Mouse (Mus musculus): Measurements from ENCODE around the gene Pdk4. TPM values are rescaled to one million over a fixed set of nuclear protein-coding genes. Genes with fewer than 3 reads are reported as not detected.

Gene Pdk4
- polyA plus RNA-seq, 1 experiment, result 0.42 TPM

GRCm38 (mm10) chr6:5448396-5448795 is 47.7 kb downstream of the Pdk4 start:
- Histone ChIP-seq H3K4me3 (ENCODE audit: insufficient read depth, low read length) (no peak overlapping the region), H3K4me1 (ENCODE audit: control insufficient read depth, insufficient read depth, low read length) (no peaks in the 10 kb centered on the region)
- TF ChIP-seq CTCF (IDR thresholded peaks at IDR 0.05; ENCODE audit: low read depth, low read length) (no peak), POLR2A (IDR thresholded peaks at IDR 0.05; ENCODE audit: borderline replicate concordance, low read depth, low read length) (no peak)

DNA sequence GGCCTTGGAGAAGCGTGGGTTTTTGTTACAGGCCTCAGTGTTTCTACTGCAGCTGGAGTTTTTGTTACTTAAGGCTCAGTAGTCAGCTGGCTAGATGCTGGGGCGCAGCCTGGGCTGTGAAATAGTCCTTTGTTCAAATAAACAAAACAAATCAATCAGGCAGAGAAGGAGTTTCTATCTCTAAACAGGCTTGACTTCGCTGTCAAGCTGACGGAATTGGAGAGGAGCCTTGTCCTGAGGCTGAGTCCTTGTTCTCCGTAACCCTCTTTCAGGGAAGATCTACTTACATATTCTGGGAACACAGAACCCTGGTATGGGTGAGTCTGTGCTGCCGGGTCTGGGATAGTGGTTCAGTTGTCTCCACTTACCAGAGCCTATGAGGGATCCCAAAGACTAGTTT is 48.6 kb downstream of the Pdk4 start:
- Histone ChIP-seq H3K4me3 (ENCODE audit: insufficient read depth, low read length) (no peak overlapping the region), H3K4me1 (ENCODE audit: control insufficient read depth, insufficient read depth, low read length) (peaks cover 3% of the 10 kb centered on the region; the same call in 1 of the 2 replicates), H3K27ac (ENCODE audit: insufficient read depth, low read depth, low read length) (no peak overlapping the region)
- TF ChIP-seq CTCF (IDR thresholded peaks at IDR 0.05; ENCODE audit: low read depth, low read length) (no peak), POLR2A (IDR thresholded peaks at IDR 0.05; ENCODE audit: borderline replicate concordance, low read depth, low read length) (no peak)

More at GRCm38 (mm10) chr6:5448396-5448795, 47.7 kb downstream of the Pdk4 start:
- no peak overlapping the region for H3K27ac ChIP-seq (ENCODE audit: insufficient read depth, low read depth, low read length)

- Histone ChIP-seq H3K4me1 (ENCODE audit: control insufficient read depth, insufficient read depth, low read length) (peaks cover 6% of the 10 kb centered on the region; the same call in 1 of the 2 replicates), H3K4me3 (ENCODE audit: insufficient read depth, low read length) (no peak overlapping the region), H3K27ac (ENCODE audit: insufficient read depth, low read depth, low read length) (no peak overlapping the region)
- TF ChIP-seq CTCF (IDR thresholded peaks at IDR 0.05; ENCODE audit: low read depth, low read length) (no peak), POLR2A (IDR thresholded peaks at IDR 0.05; ENCODE audit: borderline replicate concordance, low read depth, low read length) (no peak)
Measured at GRCm38 (mm10) chr6:5447013-5447412, 49.1 kb downstream of the Pdk4 start.

- Histone ChIP-seq H3K4me1 (ENCODE audit: control insufficient read depth, insufficient read depth, low read length) (peaks cover 6% of the 10 kb centered on the region; the same call in 1 of the 2 replicates), H3K27ac (ENCODE audit: insufficient read depth, low read depth, low read length) (no peak overlapping the region), H3K4me3 (ENCODE audit: insufficient read depth, low read length) (no peak overlapping the region)
- TF ChIP-seq CTCF (IDR thresholded peaks at IDR 0.05; ENCODE audit: low read depth, low read length), result no peak
- TF ChIP-seq POLR2A (IDR thresholded peaks at IDR 0.05; ENCODE audit: borderline replicate concordance, low read depth, low read length), result no peak
Measured at GRCm38 (mm10) chr6:5444331-5444898, 51.7 kb downstream of the Pdk4 start.

GRCm38 (mm10) chr6:5443104-5443863 is 52.8 kb downstream of the Pdk4 start:
- H3K4me1 ChIP-seq (ENCODE audit: control insufficient read depth, insufficient read depth, low read length), result peaks cover 6% of the 10 kb centered on the region; the same call in 1 of the 2 replicates
- H3K4me3 ChIP-seq (ENCODE audit: insufficient read depth, low read length), result no peak overlapping the region
- no peak overlapping the region for H3K27ac ChIP-seq (ENCODE audit: insufficient read depth, low read depth, low read length)
- TF ChIP-seq POLR2A (IDR thresholded peaks at IDR 0.05; ENCODE audit: borderline replicate concordance, low read depth, low read length) (no peak), CTCF (IDR thresholded peaks at IDR 0.05; ENCODE audit: low read depth, low read length) (no peak)

DNA sequence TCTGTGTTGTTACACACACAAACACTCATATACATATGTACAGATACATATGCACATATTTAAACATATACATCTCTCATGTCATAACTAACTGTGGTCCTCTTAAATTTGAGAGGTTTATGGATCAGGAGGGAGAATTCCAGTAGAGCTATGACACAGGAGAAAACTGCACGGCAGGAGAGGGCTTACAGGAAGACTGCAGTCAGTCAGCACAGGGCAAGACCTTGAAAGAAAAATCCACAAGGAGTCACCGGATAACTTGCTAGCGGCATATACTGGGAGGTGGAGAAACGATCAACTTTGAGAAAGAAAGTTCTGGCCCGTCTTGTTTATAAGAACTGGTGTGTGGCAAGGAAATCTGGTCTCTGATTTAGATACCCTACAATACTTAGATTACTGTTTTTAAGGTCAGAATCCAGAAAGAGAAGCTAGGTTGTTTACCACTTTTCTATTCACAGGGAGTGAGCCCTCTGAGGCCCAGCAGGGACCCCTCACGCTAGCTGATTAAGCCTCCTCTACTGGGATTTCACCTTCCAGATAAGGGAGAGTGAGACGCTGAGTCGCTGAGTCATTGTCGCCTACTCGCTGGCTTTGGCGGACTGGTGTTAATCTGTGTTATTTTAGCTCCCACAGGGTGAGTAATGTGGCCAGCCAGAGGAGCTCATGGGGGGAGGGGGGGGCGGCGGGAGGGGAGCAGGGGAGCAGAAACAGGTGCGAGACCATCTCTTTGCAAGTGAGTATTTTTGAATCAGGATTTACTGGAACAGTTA is 53.6 kb downstream of the Pdk4 start:
- no peak overlapping the region for H3K4me3 ChIP-seq (ENCODE audit: insufficient read depth, low read length)
- TF ChIP-seq CTCF (IDR thresholded peaks at IDR 0.05; ENCODE audit: low read depth, low read length), result no peak
- no peak for TF ChIP-seq POLR2A (IDR thresholded peaks at IDR 0.05; ENCODE audit: borderline replicate concordance, low read depth, low read length)
- H3K27ac ChIP-seq (ENCODE audit: insufficient read depth, low read depth, low read length), result no peak overlapping the region
- H3K4me1 ChIP-seq (ENCODE audit: control insufficient read depth, insufficient read depth, low read length), result peaks cover 6% of the 10 kb centered on the region; the same call in 1 of the 2 replicates

- H3K27ac ChIP-seq (ENCODE audit: insufficient read depth, low read depth, low read length), result no peak overlapping the region
- H3K4me3 ChIP-seq (ENCODE audit: insufficient read depth, low read length), result no peak overlapping the region
- H3K4me1 ChIP-seq (ENCODE audit: control insufficient read depth, insufficient read depth, low read length), result peaks cover 6% of the 10 kb centered on the region; the same call in 1 of the 2 replicates
- TF ChIP-seq POLR2A (IDR thresholded peaks at IDR 0.05; ENCODE audit: borderline replicate concordance, low read depth, low read length), result no peak
- no peak for TF ChIP-seq CTCF (IDR thresholded peaks at IDR 0.05; ENCODE audit: low read depth, low read length)
Measured at GRCm38 (mm10) chr6:5441221-5441620, 54.9 kb downstream of the Pdk4 start.

GRCm38 (mm10) chr6:5437757-5438156 is 58.4 kb downstream of the Pdk4 start:
- Histone ChIP-seq H3K4me3 (ENCODE audit: insufficient read depth, low read length) (no peak overlapping the region), H3K27ac (ENCODE audit: insufficient read depth, low read depth, low read length) (no peak overlapping the region), H3K4me1 (ENCODE audit: control insufficient read depth, insufficient read depth, low read length) (0 out of 2 replicates have a peak, but pooled peaks cover 2% of the 10 kb centered on the region)
- TF ChIP-seq CTCF (IDR thresholded peaks at IDR 0.05; ENCODE audit: low read depth, low read length) (no peak), POLR2A (IDR thresholded peaks at IDR 0.05; ENCODE audit: borderline replicate concordance, low read depth, low read length) (no peak)

- TF ChIP-seq CTCF (IDR thresholded peaks at IDR 0.05; ENCODE audit: low read depth, low read length) (no peak), POLR2A (IDR thresholded peaks at IDR 0.05; ENCODE audit: borderline replicate concordance, low read depth, low read length) (no peak)
- no peaks in the 10 kb centered on the region for H3K4me1 ChIP-seq (ENCODE audit: control insufficient read depth, insufficient read depth, low read length)
- H3K4me3 ChIP-seq (ENCODE audit: insufficient read depth, low read length), result no peak overlapping the region
- H3K27ac ChIP-seq (ENCODE audit: insufficient read depth, low read depth, low read length), result no peak overlapping the region
Measured at GRCm38 (mm10) chr6:5433887-5434286, 62.2 kb downstream of the Pdk4 start.

Other genes starting within 250 kb of the Pdk4 start
- 40.1 and 41.0 TPM in 2 replicates for gene Pon3, start 240.0 kb downstream of the Pdk4 start, polyA plus RNA-seq (2012; ENCODE audit: insufficient read depth, insufficient read length, missing spikeins)
- 101 and 107 TPM in 2 replicates for gene Pon2, start 197.9 kb downstream of the Pdk4 start, polyA plus RNA-seq (2012; ENCODE audit: insufficient read depth, insufficient read length, missing spikeins)
- 1.1 and 1.4 TPM in 2 replicates for gene Asb4, start 112.9 kb downstream of the Pdk4 start, polyA plus RNA-seq (2012; ENCODE audit: insufficient read depth, insufficient read length, missing spikeins)
- not detected in 2 replicates for gene Dync1i1, start 229.3 kb upstream of the Pdk4 start, polyA plus RNA-seq (2012; ENCODE audit: insufficient read depth, insufficient read length, missing spikeins)

All from bone marrow macrophage, adult 2 months (primary cell).